Comparison of ENCODE assay signal across 9 mouse cellular contexts in the genomic region with DNA sequence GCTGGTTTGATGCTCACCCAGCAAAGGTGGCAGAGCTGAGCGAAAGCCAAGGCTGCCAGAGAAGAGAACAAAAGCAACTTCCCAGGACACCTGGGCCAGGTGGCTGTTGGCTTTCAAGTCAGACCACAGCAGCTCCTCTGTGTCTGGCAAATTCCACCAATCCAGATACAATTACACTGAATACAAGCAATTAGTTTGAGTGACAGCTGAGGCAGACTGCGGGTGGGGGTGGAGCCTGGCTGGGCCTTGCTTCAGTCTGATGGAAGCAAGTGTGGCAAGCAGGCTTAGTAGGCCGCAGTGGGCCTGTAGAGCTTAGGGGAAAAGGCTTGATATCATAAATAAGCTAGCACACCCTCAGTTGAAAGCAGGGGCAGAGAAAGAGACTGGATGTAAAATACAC.
DNase-seq lines count a peak whose midpoint lies in the region; ATAC-seq and TF ChIP-seq lines count a peak whose summit lies in the region.
"Had no signal": no experiment of that assay in that cellular context is flagged by ENCODE, and none has a peak within 500 bp of the region (broad histone marks: within the 10 kb centered on the region; RNA-seq: fewer than 3 reads in every experiment).

No protein-coding gene starts in this region.

- no peaks in the 10 kb centered on the region for H3K4me1 ChIP-seq in stomach, embryonic 14.5 days (ENCODE audit: control insufficient read depth, insufficient read depth, low read length)
- no peaks in the 10 kb centered on the region for H3K4me1 ChIP-seq in stomach, postnatal 0 days (replicated peaks; ENCODE audit: control insufficient read depth, insufficient read depth)
- H3K4me1 ChIP-seq in forebrain, embryonic 12.5 days = peaks cover 6% of the 10 kb centered on the region; the same call in 1 of the 2 replicates
- H3K4me1 ChIP-seq in limb, embryonic 12.5 days (replicated peaks) = 0 out of 2 replicates have a peak, but pooled peaks cover 4% of the 10 kb centered on the region

- TF ChIP-seq EP300 in stomach, postnatal 0 days (optimal IDR thresholded peaks at IDR 0.05) = no peak

- H3K27ac ChIP-seq in stomach, embryonic 14.5 days (ENCODE audit: low read length) = no peak overlapping the region
- no peak overlapping the region for H3K27ac ChIP-seq in stomach, postnatal 0 days (replicated peaks)
- H3K27ac ChIP-seq in forebrain, embryonic 12.5 days = peak overlapping the region; percentile 79
- H3K27ac ChIP-seq in limb, embryonic 12.5 days = peak overlapping the region; percentile 53; the same call in 1 of the 2 replicates
- H3K27ac ChIP-seq: gastrocnemius, adult 2 months; liver, embryonic 14.5 days had no signal

- H3K27me3 ChIP-seq in stomach, embryonic 14.5 days (ENCODE audit: control insufficient read depth, insufficient read depth, low read length) = no peaks in the 10 kb centered on the region
- no peaks in the 10 kb centered on the region for H3K27me3 ChIP-seq in stomach, postnatal 0 days (ENCODE audit: control insufficient read depth, insufficient read depth, low read length)
- 0 out of 2 replicates have a peak, but pooled peaks cover 3% of the 10 kb centered on the region for H3K27me3 ChIP-seq in forebrain, embryonic 12.5 days
- H3K27me3 ChIP-seq in limb, embryonic 12.5 days = no peaks in the 10 kb centered on the region

- ATAC-seq in stomach, embryonic 14.5 days (ENCODE audit: insufficient number of reproducible peaks, insufficient read depth, low FRiP score, low read depth) = 0 out of 2 replicates have a peak, but pooled peaks have one; percentile 65
- ATAC-seq in stomach, postnatal 0 days (ENCODE audit: low FRiP score, low TSS enrichment) = no peak
- ATAC-seq in forebrain, embryonic 12.5 days (ENCODE audit: low FRiP score) = peak; percentile 87
- peak; percentile 66; the same call in 1 of the 2 replicates for ATAC-seq in limb, embryonic 12.5 days (ENCODE audit: insufficient number of reproducible peaks, insufficient read depth, low FRiP score, low TSS enrichment, low read depth)

- intact Hi-C loops in heart, postnatal 36 days (cut with DNase I) = no loop called here

- whole genome bisulfite sequencing in stomach, embryonic 14.5 days = 41% methylated on average over 3 of the region's 3 CpGs
- 37% methylated on average over 3 of the region's 3 CpGs for WGBS in stomach, postnatal 0 days
- WGBS in forebrain, embryonic 12.5 days = 23% methylated on average over 3 of the region's 3 CpGs
- 38% methylated on average over 3 of the region's 3 CpGs for WGBS in limb, embryonic 12.5 days

- no peak overlapping the region for H3K4me2 ChIP-seq in stomach, embryonic 14.5 days (replicated peaks; ENCODE audit: low read depth, low read length)
- no peak overlapping the region for H3K4me2 ChIP-seq in stomach, postnatal 0 days (replicated peaks; ENCODE audit: low read depth)
- H3K4me2 ChIP-seq in forebrain, embryonic 12.5 days = no peak overlapping the region
- H3K4me2 ChIP-seq in limb, embryonic 12.5 days = no peak overlapping the region

- no peak for TF ChIP-seq CTCF in stomach, postnatal 0 days (IDR thresholded peaks at IDR 0.05; ENCODE audit: low read depth)

- no peaks in the 10 kb centered on the region for H3K36me3 ChIP-seq in stomach, embryonic 14.5 days (ENCODE audit: control insufficient read depth, insufficient read depth, low read length)
- no peaks in the 10 kb centered on the region for H3K36me3 ChIP-seq in stomach, postnatal 0 days (ENCODE audit: control insufficient read depth, insufficient read depth, low read length)
- H3K36me3 ChIP-seq in forebrain, embryonic 12.5 days (replicated peaks) = no peaks in the 10 kb centered on the region
- H3K36me3 ChIP-seq in limb, embryonic 12.5 days = no peaks in the 10 kb centered on the region

- DNase-seq in stomach, postnatal 0 days (ENCODE audit: low spot score) = no peak
- no peak for DNase-seq in adrenal gland, postnatal 36 days
- DNase-seq in adrenal gland, postnatal 10 days = no peak
- DNase-seq in heart, postnatal 36 days = no peak
- DNase-seq: gastrocnemius, adult 2 months had no signal

- no peak overlapping the region for H3K4me3 ChIP-seq in stomach, embryonic 14.5 days (ENCODE audit: low read depth, low read length)
- H3K4me3 ChIP-seq in stomach, postnatal 0 days (ENCODE audit: low read depth, low read length) = no peak overlapping the region
- no peak overlapping the region for H3K4me3 ChIP-seq in forebrain, embryonic 12.5 days (replicated peaks)
- no peak overlapping the region for H3K4me3 ChIP-seq in limb, embryonic 12.5 days (replicated peaks)
- H3K4me3 ChIP-seq: gastrocnemius, adult 2 months had no signal

- no peaks in the 10 kb centered on the region for H3K9me3 ChIP-seq in stomach, embryonic 14.5 days (ENCODE audit: control insufficient read depth, low read depth, low read length)
- no peaks in the 10 kb centered on the region for H3K9me3 ChIP-seq in stomach, postnatal 0 days (ENCODE audit: control insufficient read depth, low read length)
- H3K9me3 ChIP-seq in forebrain, embryonic 12.5 days = no peaks in the 10 kb centered on the region
- H3K9me3 ChIP-seq in limb, embryonic 12.5 days = no peaks in the 10 kb centered on the region

- H3K9ac ChIP-seq in stomach, embryonic 14.5 days (replicated peaks; ENCODE audit: low read depth, low read length) = no peak overlapping the region
- H3K9ac ChIP-seq in stomach, postnatal 0 days (ENCODE audit: low read length) = no peak overlapping the region
- no peak overlapping the region for H3K9ac ChIP-seq in forebrain, embryonic 12.5 days
- H3K9ac ChIP-seq in limb, embryonic 12.5 days (replicated peaks) = no peak overlapping the region
- H3K9ac ChIP-seq: liver, embryonic 14.5 days had no signal

Comparison
In these comparisons a context has a peak if more than half of its experiments do, and no peak if none do; other contexts are left out.
1. H3K27ac ChIP-seq: peak in forebrain, embryonic 12.5 days (single experiment) and limb, embryonic 12.5 days (single experiment); none in stomach, embryonic 14.5 days (single experiment) and stomach, postnatal 0 days (single experiment).